Mouse (Mus musculus) R1 (cell line): ENCODE results near the gene Olfr92.

Experiments used
- DNase-seq: peaks from one replicate; pipeline ENCODE4 v3.0.0-alpha.2; 2018; ENCODE audit warnings: low read depth, low spot score

Gene Olfr92

GRCm38 (mm10) chr17:37063063-37063462 lies 56.8 kb downstream of the Olfr92 start:
- no peak for DNase-seq

- no peak for DNase-seq
Observed at GRCm38 (mm10) chr17:37062101-37062641, 57.7 kb downstream of the Olfr92 start.

- no peak for DNase-seq
Observed at GRCm38 (mm10) chr17:37061435-37061834, 58.5 kb downstream of the Olfr92 start.
